Mouse (Mus musculus) ES-Bruce4 (cell line): Measurements from ENCODE around the gene Wee1. TPM values are rescaled to one million over a fixed set of nuclear protein-coding genes. Genes with fewer than 3 reads are reported as not detected.

Experiments
- H3K27ac ChIP-seq: 2 replicates; pipeline ENCODE4 v1.5.1; 2012; ENCODE audit warnings: low read length, inconsistent platforms; ENCODE audit not compliant: insufficient read depth
- H3K27me3 ChIP-seq: 2 replicates; pipeline ENCODE4 v1.6.1; 2012; ENCODE audit warnings: mild to moderate bottlenecking, low read length, inconsistent platforms; ENCODE audit not compliant: control insufficient read depth, poor library complexity, insufficient read depth, severe bottlenecking
- H3K36me3 ChIP-seq: 2 replicates; pipeline ENCODE4 v1.6.1; 2012; ENCODE audit warnings: inconsistent platforms, mild to moderate bottlenecking, low read length, moderate library complexity; ENCODE audit not compliant: control insufficient read depth, poor library complexity, insufficient read depth, severe bottlenecking
- H3K4me1 ChIP-seq: one replicate; pipeline ENCODE4 v1.8.1; 2011; ENCODE audit warnings: low read length; ENCODE audit not compliant: control insufficient read depth, insufficient read depth
- H3K4me3 ChIP-seq: 2 replicates; pipeline ENCODE4 v1.5.1; 2011; ENCODE audit warnings: low read depth, mild to moderate bottlenecking, low read length
- H3K9ac ChIP-seq: 2 replicates; pipeline ENCODE4 v1.6.1; 2012; ENCODE audit warnings: low read depth, mild to moderate bottlenecking, inconsistent platforms; ENCODE audit not compliant: poor library complexity, severe bottlenecking
- H3K9me3 ChIP-seq: replicated peaks from 2 replicates; pipeline ENCODE4 v1.6.1; 2012; ENCODE audit warnings: mild to moderate bottlenecking, low read length, inconsistent platforms; ENCODE audit not compliant: control insufficient read depth, poor library complexity, insufficient read depth, severe bottlenecking
- CTCF ChIP-seq: IDR thresholded peaks from one replicate; pipeline ENCODE4 v1.8.1; 2011; ENCODE audit warnings: low read depth, low read length
- EP300 ChIP-seq: IDR thresholded peaks from 2 replicates; pipeline ENCODE4 v1.6.1; 2011; ENCODE audit warnings: low read depth, low read length; ENCODE audit not compliant: insufficient read depth
- POLR2A ChIP-seq: IDR thresholded peaks from one replicate; pipeline ENCODE4 v1.8.1; 2011; ENCODE audit warnings: low read length; ENCODE audit not compliant: insufficient read depth
- polyA plus RNA-seq: library from polyadenylated mRNA; stranded (reverse); fragments of >200 nt; gene quantifications from 2 replicates; pipeline ENCODE4 v1.2.4, GENCODE M21; 2011; ENCODE audit warnings: low read depth; ENCODE audit not compliant: missing spikeins, insufficient read depth, insufficient read length

The Wee1 gene
- polyA plus RNA-seq, 1 experiment, result 60.1 TPM

DNA sequence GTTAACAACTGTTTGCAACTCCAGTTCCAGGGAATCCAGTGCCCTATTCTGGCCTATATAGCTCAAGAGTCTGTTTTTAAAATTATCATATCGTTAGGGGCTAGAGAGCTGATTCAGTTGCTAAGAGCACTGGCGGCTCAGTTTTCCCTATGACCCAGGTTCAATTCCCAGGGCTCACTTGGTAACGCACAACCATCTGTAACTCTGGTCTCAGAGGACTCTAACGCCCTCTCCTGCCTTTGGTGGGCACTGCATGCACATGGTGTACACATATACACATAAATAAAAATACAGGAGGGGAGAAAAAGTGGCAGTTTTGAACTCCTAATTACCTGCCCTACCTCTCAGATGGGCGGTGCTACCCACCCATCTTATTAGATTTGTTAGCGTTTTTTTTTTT is 41.2 kb downstream of the Wee1 start:
- Histone ChIP-seq H3K27ac (peak overlapping the region; percentile 58; the same call in 1 of the 2 replicates), H3K4me3 (no peak overlapping the region), H3K4me1 (no peaks in the 10 kb centered on the region), H3K9me3 (no peaks in the 10 kb centered on the region), H3K9ac (no peak overlapping the region), H3K36me3 (no peaks in the 10 kb centered on the region), H3K27me3 (no peaks in the 10 kb centered on the region)
- TF ChIP-seq CTCF, result peak; percentile 45
- TF ChIP-seq POLR2A, result no peak
- TF ChIP-seq EP300, result no peak

- H3K27me3 ChIP-seq, result no peaks in the 10 kb centered on the region
These were observed 42.3 kb downstream of the Wee1 start for GRCm38 (mm10) chr7:110164103-110164681.

GRCm38 (mm10) chr7:110164712-110165122 is 42.9 kb downstream of the Wee1 start:
- TF ChIP-seq CTCF (peak; percentile 99), POLR2A (peak; percentile 61), EP300 (peak; percentile 66)
- H3K36me3 ChIP-seq, result no peaks in the 10 kb centered on the region
- H3K9me3 ChIP-seq, result no peaks in the 10 kb centered on the region
- H3K4me3 ChIP-seq, result peak overlapping the region; percentile 80
- peak overlapping the region; percentile 89 for H3K9ac ChIP-seq
- H3K27me3 ChIP-seq, result no peaks in the 10 kb centered on the region
- peak overlapping the region; percentile 94 for H3K27ac ChIP-seq
- no peaks in the 10 kb centered on the region for H3K4me1 ChIP-seq

More at GRCm38 (mm10) chr7:110164103-110164681, 42.3 kb downstream of the Wee1 start:
- Histone ChIP-seq H3K9me3 (no peaks in the 10 kb centered on the region), H3K27ac (peak overlapping the region; percentile 96), H3K4me3 (peak overlapping the region; percentile 80), H3K36me3 (no peaks in the 10 kb centered on the region), H3K4me1 (no peaks in the 10 kb centered on the region), H3K9ac (peak overlapping the region; percentile 89)
- no peak for TF ChIP-seq POLR2A
- TF ChIP-seq CTCF, result peak; percentile 52
- TF ChIP-seq EP300, result peak; percentile 82

- H3K4me3 ChIP-seq, result no peak overlapping the region
- H3K27ac ChIP-seq, result peak overlapping the region; percentile 34; the same call in 1 of the 2 replicates
- no peaks in the 10 kb centered on the region for H3K4me1 ChIP-seq
- H3K9ac ChIP-seq, result 0 out of 2 replicates have a peak overlapping the region, but pooled peaks have one; percentile 3
- no peaks in the 10 kb centered on the region for H3K9me3 ChIP-seq
- TF ChIP-seq POLR2A (no peak), EP300 (peak; percentile 61; the same call in 1 of the 2 replicates), CTCF (no peak)
- H3K27me3 ChIP-seq, result no peaks in the 10 kb centered on the region
- H3K36me3 ChIP-seq, result no peaks in the 10 kb centered on the region
These were observed 44.4 kb downstream of the Wee1 start for GRCm38 (mm10) chr7:110166233-110166632.

- H3K9me3 ChIP-seq, result no peaks in the 10 kb centered on the region
- no peaks in the 10 kb centered on the region for H3K4me1 ChIP-seq
- no peaks in the 10 kb centered on the region for H3K36me3 ChIP-seq
- no peaks in the 10 kb centered on the region for H3K27me3 ChIP-seq
- no peak overlapping the region for H3K4me3 ChIP-seq
- no peak overlapping the region for H3K9ac ChIP-seq
- TF ChIP-seq EP300, result no peak
- no peak for TF ChIP-seq CTCF
- TF ChIP-seq POLR2A, result no peak
- no peak overlapping the region for H3K27ac ChIP-seq
These were observed 57.4 kb downstream of the Wee1 start for GRCm38 (mm10) chr7:110179208-110179607.

DNA sequence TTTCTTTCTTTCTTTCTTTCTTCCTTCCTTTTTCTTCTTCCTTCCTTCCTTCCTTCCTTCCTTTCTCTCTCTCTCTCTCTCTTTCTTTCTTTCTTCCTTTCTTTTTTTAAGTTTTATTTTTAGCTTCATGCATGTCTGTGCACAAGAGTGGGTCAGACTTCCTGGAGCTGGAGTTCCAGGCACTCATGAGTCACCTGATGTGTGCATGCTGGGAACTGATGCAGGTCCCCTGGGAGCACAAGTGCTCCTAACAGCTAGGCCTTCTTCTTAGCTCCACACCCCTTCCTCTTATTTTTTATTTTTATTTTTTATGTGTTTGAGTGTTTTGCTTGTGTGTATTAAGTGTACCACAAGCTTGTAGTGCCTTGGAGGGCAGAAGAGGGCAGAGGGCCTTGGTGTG is 58.8 kb downstream of the Wee1 start:
- H3K4me3 ChIP-seq, result no peak overlapping the region
- H3K4me1 ChIP-seq, result no peaks in the 10 kb centered on the region
- no peaks in the 10 kb centered on the region for H3K9me3 ChIP-seq
- no peak overlapping the region for H3K27ac ChIP-seq
- H3K9ac ChIP-seq, result no peak overlapping the region
- no peaks in the 10 kb centered on the region for H3K27me3 ChIP-seq
- H3K36me3 ChIP-seq, result no peaks in the 10 kb centered on the region
- no peak for TF ChIP-seq CTCF
- TF ChIP-seq POLR2A, result no peak
- TF ChIP-seq EP300, result no peak
